Mouse (Mus musculus): Measurements from ENCODE around the gene Dclk1. TPM values are rescaled to one million over a fixed set of nuclear protein-coding genes. Genes with fewer than 3 reads are reported as not detected.

Dclk1 gene
- polyA plus RNA-seq, 1 experiment from 2014 or later, result 234 TPM

DNA sequence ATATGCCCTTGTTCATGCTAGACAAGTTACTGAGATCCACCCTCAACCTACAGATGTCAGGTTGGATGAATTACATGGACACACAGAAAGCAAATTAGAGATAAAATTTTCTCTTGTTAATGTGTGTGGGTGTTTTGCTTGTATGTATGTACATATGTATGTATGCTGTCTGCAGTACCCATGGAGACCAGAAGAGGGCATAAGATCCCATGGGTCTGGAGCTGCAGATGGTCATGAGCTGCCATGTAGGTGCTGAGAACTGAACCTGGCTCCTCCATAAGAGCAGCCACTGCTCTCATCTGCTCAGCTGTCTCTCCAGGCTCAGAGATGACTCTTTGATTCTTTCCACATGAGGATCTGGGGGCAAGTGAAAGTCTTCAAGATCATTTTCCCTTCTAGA is 89.5 kb downstream of the Dclk1 start:
- H3K4me1 ChIP-seq (ENCODE audit: control insufficient read depth, insufficient read depth, low read depth, low read length), result no peaks in the 10 kb centered on the region
- no peak overlapping the region for H3K9ac ChIP-seq (ENCODE audit: low read depth, low read length)
- no peaks in the 10 kb centered on the region for H3K27me3 ChIP-seq (replicated peaks; ENCODE audit: control insufficient read depth, insufficient read depth, low read length)
- H3K27ac ChIP-seq (ENCODE audit: low read depth, low read length), result no peak overlapping the region
- no peak overlapping the region for H3K4me3 ChIP-seq (ENCODE audit: low read length)
- no peak for ATAC-seq
- H3K36me3 ChIP-seq (ENCODE audit: control insufficient read depth, insufficient read depth, low read length), result peaks cover 4% of the 10 kb centered on the region; the same call in 1 of the 2 replicates
- no peaks in the 10 kb centered on the region for H3K9me3 ChIP-seq (ENCODE audit: control insufficient read depth, low read length)
- no peak overlapping the region for H3K4me2 ChIP-seq (ENCODE audit: low read length)

- H3K4me1 ChIP-seq (ENCODE audit: control insufficient read depth, insufficient read depth, low read depth, low read length), result no peaks in the 10 kb centered on the region
- no peak overlapping the region for H3K27ac ChIP-seq (ENCODE audit: low read depth, low read length)
- peaks cover 4% of the 10 kb centered on the region; the same call in 1 of the 2 replicates for H3K36me3 ChIP-seq (ENCODE audit: control insufficient read depth, insufficient read depth, low read length)
- H3K4me2 ChIP-seq (ENCODE audit: low read length), result no peak overlapping the region
- no peak overlapping the region for H3K9ac ChIP-seq (ENCODE audit: low read depth, low read length)
- no peak for ATAC-seq
- no peaks in the 10 kb centered on the region for H3K27me3 ChIP-seq (replicated peaks; ENCODE audit: control insufficient read depth, insufficient read depth, low read length)
- no peaks in the 10 kb centered on the region for H3K9me3 ChIP-seq (ENCODE audit: control insufficient read depth, low read length)
- WGBS, result 71% methylated on average over 3 of the region's 3 CpGs
- no peak overlapping the region for H3K4me3 ChIP-seq (ENCODE audit: low read length)
Observed at GRCm38 (mm10) chr3:55333511-55333910, 91.3 kb downstream of the Dclk1 start.

DNA sequence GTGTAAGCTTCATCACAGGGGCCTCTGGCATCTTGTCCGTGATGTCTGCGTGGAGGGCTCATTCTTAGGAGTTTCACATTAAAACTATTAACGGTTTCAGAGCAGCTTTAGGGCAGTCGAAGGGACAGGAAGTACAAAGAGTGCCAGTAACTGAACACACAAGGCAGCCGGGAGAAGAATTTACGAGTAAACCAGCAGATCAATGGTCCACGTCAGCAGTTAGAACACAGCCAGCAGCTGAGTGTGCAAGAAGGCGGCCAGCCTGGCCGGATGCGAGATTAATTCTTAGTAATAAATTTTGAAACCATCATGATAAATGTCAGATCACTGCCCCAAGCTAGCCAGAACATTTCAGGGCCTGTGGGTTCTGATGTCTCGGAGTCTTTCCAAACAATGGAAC is 94.7 kb downstream of the Dclk1 start:
- ATAC-seq, result no peak
- no peak overlapping the region for H3K4me2 ChIP-seq (ENCODE audit: low read length)
- H3K36me3 ChIP-seq (ENCODE audit: control insufficient read depth, insufficient read depth, low read length), result 0 out of 2 replicates have a peak, but pooled peaks cover 2% of the 10 kb centered on the region
- H3K27ac ChIP-seq (ENCODE audit: low read depth, low read length), result no peak overlapping the region
- H3K4me3 ChIP-seq (ENCODE audit: low read length), result no peak overlapping the region
- no peak overlapping the region for H3K9ac ChIP-seq (ENCODE audit: low read depth, low read length)
- H3K4me1 ChIP-seq (ENCODE audit: control insufficient read depth, insufficient read depth, low read depth, low read length), result no peaks in the 10 kb centered on the region
- 82% methylated on average over 11 of the region's 11 CpGs for WGBS
- no peaks in the 10 kb centered on the region for H3K27me3 ChIP-seq (replicated peaks; ENCODE audit: control insufficient read depth, insufficient read depth, low read length)
- no peaks in the 10 kb centered on the region for H3K9me3 ChIP-seq (ENCODE audit: control insufficient read depth, low read length)

DNA sequence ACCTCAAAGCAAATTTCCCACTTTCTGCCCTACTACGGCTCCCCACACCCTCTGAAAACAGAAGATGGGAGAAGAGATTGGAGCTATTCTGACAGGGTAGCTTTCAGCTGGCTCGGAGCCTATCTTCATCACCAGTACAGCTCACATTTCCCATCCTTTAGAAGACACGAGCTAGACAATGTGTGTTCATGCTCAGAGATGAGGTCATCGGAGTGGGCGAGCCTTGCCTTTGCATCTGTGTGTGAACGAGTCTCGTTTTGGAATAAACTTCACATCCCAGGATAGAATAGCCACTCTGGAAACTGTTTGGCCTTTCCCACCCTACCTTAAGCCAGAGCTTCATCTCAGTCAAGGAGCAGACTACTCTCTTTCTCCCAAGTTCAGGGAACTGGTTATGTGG is 95.5 kb downstream of the Dclk1 start:
- H3K9ac ChIP-seq (ENCODE audit: low read depth, low read length), result no peak overlapping the region
- no peaks in the 10 kb centered on the region for H3K4me1 ChIP-seq (ENCODE audit: control insufficient read depth, insufficient read depth, low read depth, low read length)
- 95% methylated on average over 7 of the region's 7 CpGs for WGBS
- H3K27ac ChIP-seq (ENCODE audit: low read depth, low read length), result no peak overlapping the region
- ATAC-seq, result no peak
- H3K4me2 ChIP-seq (ENCODE audit: low read length), result no peak overlapping the region
- H3K9me3 ChIP-seq (ENCODE audit: control insufficient read depth, low read length), result no peaks in the 10 kb centered on the region
- no peaks in the 10 kb centered on the region for H3K36me3 ChIP-seq (ENCODE audit: control insufficient read depth, insufficient read depth, low read length)
- H3K4me3 ChIP-seq (ENCODE audit: low read length), result no peak overlapping the region
- no peaks in the 10 kb centered on the region for H3K27me3 ChIP-seq (replicated peaks; ENCODE audit: control insufficient read depth, insufficient read depth, low read length)

GRCm38 (mm10) chr3:55342445-55342844 is 100.3 kb downstream of the Dclk1 start:
- ATAC-seq, result no peak
- H3K36me3 ChIP-seq (ENCODE audit: control insufficient read depth, insufficient read depth, low read length), result no peaks in the 10 kb centered on the region
- peaks cover 9% of the 10 kb centered on the region for H3K4me1 ChIP-seq (ENCODE audit: control insufficient read depth, insufficient read depth, low read depth, low read length)
- no peak overlapping the region for H3K4me2 ChIP-seq (ENCODE audit: low read length)
- no peaks in the 10 kb centered on the region for H3K27me3 ChIP-seq (replicated peaks; ENCODE audit: control insufficient read depth, insufficient read depth, low read length)
- H3K4me3 ChIP-seq (ENCODE audit: low read length), result no peak overlapping the region
- no peak overlapping the region for H3K27ac ChIP-seq (ENCODE audit: low read depth, low read length)
- WGBS, result 75% methylated on average over 4 of the region's 4 CpGs
- H3K9me3 ChIP-seq (ENCODE audit: control insufficient read depth, low read length), result no peaks in the 10 kb centered on the region
- no peak overlapping the region for H3K9ac ChIP-seq (ENCODE audit: low read depth, low read length)

DNA sequence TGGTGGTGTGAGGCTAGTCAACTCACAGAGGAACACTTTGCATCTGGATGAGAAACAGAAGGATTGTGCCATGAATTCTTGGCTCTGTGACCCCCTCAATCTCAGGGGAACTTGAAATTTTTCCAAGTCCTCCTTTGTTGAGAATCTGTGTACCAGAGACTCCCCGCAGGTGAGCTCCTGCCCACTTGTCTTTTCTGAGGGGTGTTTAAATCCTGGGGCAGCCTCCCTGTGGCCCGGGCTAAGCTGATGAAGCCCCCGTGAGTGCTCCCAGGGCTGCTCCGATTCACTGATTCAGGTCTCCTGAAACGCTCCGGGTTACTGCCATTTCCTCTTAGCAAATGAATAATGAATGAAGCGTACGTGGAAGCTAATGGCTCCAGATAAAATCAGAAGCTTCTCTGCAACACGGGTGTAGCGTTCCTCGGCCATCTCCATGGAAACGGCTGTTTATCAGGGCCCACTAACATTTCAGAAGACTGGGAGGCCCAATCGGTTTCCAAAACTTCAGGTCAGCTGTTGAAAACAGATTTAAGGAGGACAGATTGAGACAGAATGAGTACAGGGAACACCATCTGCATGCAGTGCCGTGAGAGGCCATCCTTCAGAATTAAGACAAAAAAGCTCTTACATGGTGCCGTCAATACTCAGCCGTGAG is 105.3 kb downstream of the Dclk1 start:
- H3K9ac ChIP-seq (ENCODE audit: low read depth, low read length), result no peak overlapping the region
- peak; percentile 49 for ATAC-seq
- H3K36me3 ChIP-seq (ENCODE audit: control insufficient read depth, insufficient read depth, low read length), result no peaks in the 10 kb centered on the region
- WGBS, result 12% methylated on average over 16 of the region's 16 CpGs
- H3K4me3 ChIP-seq (ENCODE audit: low read length), result no peak overlapping the region
- no peaks in the 10 kb centered on the region for H3K9me3 ChIP-seq (ENCODE audit: control insufficient read depth, low read length)
- H3K27me3 ChIP-seq (replicated peaks; ENCODE audit: control insufficient read depth, insufficient read depth, low read length), result no peaks in the 10 kb centered on the region
- H3K4me1 ChIP-seq (ENCODE audit: control insufficient read depth, insufficient read depth, low read depth, low read length), result peaks cover 42% of the 10 kb centered on the region
- H3K4me2 ChIP-seq (ENCODE audit: low read length), result peak overlapping the region; percentile 38
- peak overlapping the region; percentile 71 for H3K27ac ChIP-seq (ENCODE audit: low read depth, low read length)

- Histone ChIP-seq H3K9me3 (ENCODE audit: control insufficient read depth, low read length) (no peaks in the 10 kb centered on the region), H3K4me3 (ENCODE audit: low read length) (no peak overlapping the region), H3K9ac (ENCODE audit: low read depth, low read length) (no peak overlapping the region), H3K4me1 (ENCODE audit: control insufficient read depth, insufficient read depth, low read depth, low read length) (peaks cover 46% of the 10 kb centered on the region), H3K27ac (ENCODE audit: low read depth, low read length) (peak overlapping the region; percentile 71), H3K4me2 (ENCODE audit: low read length) (peak overlapping the region; percentile 38; the same call in 1 of the 2 replicates), H3K36me3 (ENCODE audit: control insufficient read depth, insufficient read depth, low read length) (no peaks in the 10 kb centered on the region), H3K27me3 (replicated peaks; ENCODE audit: control insufficient read depth, insufficient read depth, low read length) (no peaks in the 10 kb centered on the region)
- WGBS, result 48% methylated on average over 5 of the region's 5 CpGs
- peak; percentile 53 for ATAC-seq
Observed at GRCm38 (mm10) chr3:55348026-55348390, 105.8 kb downstream of the Dclk1 start.

DNA sequence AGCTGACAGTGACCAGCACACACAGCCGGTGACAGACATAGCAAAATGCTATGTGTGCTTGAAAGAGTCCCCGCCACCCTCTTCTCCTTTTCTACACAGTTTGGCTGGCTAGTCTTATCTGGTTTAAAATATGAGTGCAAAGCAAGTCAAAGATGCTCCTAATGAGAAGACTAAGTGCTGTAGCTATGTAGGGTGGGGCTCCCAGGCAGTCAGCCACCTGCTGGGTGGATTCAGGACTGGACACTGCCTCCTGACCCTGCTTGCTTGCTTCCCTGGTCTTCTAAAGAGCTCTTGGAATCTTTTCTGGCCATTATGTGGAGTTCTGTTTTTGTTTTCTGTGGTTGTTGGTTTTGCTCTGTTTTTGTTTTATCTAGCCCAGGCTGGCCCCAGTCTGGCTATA is 108.0 kb downstream of the Dclk1 start:
- WGBS, result 60% methylated on average over 2 of the region's 2 CpGs
- H3K9ac ChIP-seq (ENCODE audit: low read depth, low read length), result no peak overlapping the region
- no peak for ATAC-seq
- H3K4me3 ChIP-seq (ENCODE audit: low read length), result no peak overlapping the region
- H3K27ac ChIP-seq (ENCODE audit: low read depth, low read length), result no peak overlapping the region
- no peaks in the 10 kb centered on the region for H3K27me3 ChIP-seq (replicated peaks; ENCODE audit: control insufficient read depth, insufficient read depth, low read length)
- H3K4me1 ChIP-seq (ENCODE audit: control insufficient read depth, insufficient read depth, low read depth, low read length), result peaks cover 62% of the 10 kb centered on the region
- no peak overlapping the region for H3K4me2 ChIP-seq (ENCODE audit: low read length)
- H3K36me3 ChIP-seq (ENCODE audit: control insufficient read depth, insufficient read depth, low read length), result no peaks in the 10 kb centered on the region
- no peaks in the 10 kb centered on the region for H3K9me3 ChIP-seq (ENCODE audit: control insufficient read depth, low read length)

DNA sequence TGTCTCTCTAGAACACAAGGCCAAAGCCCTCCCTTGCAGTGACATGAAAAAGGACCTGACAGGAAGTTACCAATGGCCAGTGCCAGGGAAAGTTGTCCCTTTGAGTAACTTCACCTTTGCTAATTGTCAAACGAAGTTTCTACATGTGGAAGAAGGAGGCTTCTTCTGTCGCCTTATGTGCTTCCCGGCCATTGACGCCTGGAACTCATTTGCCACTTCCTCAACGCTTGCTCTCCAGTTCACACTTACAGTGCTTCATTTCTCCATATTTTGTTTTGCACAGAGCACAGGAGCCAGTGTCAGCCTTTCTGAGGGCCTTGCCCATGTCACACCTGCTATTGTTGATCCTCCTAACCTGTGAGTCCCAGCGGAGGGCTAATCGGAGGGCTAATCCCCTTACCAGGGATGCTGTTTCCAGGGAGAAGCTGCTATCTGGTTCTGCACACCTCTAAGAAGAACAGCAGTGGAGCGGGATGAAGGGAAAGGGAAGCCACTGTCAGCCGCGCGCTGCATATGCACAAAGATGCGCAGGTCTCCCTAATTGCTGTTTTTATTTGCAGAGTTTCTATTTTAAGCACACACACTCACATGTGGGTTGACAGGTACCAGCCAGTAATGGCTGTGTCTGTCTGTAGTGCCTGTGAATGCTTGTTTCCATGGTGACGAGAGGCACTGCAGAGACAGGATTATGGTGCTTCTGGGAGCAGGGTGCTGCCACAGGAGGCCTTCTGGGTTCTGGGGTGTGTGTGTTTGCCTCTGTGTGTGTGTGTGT is 109.3 kb downstream of the Dclk1 start:
- Histone ChIP-seq H3K4me1 (ENCODE audit: control insufficient read depth, insufficient read depth, low read depth, low read length) (peaks cover 61% of the 10 kb centered on the region), H3K27ac (ENCODE audit: low read depth, low read length) (peak overlapping the region; percentile 78), H3K9me3 (ENCODE audit: control insufficient read depth, low read length) (no peaks in the 10 kb centered on the region), H3K4me2 (ENCODE audit: low read length) (peak overlapping the region; percentile 20; the same call in 1 of the 2 replicates), H3K9ac (ENCODE audit: low read depth, low read length) (peak overlapping the region; percentile 15; the same call in 1 of the 2 replicates), H3K36me3 (ENCODE audit: control insufficient read depth, insufficient read depth, low read length) (no peaks in the 10 kb centered on the region), H3K27me3 (replicated peaks; ENCODE audit: control insufficient read depth, insufficient read depth, low read length) (no peaks in the 10 kb centered on the region), H3K4me3 (ENCODE audit: low read length) (no peak overlapping the region)
- WGBS, result 45% methylated on average over 13 of the region's 13 CpGs
- ATAC-seq, result peak; percentile 68
